Mouse (Mus musculus) MEL (cell line): ENCODE results near the gene Tmem80. TPM values are rescaled to one million over a fixed set of nuclear protein-coding genes. Genes with fewer than 3 reads are reported as not detected.

Experiments
- DNase-seq: peaks from one replicate; pipeline ENCODE4 v3.0.0; 2011; ENCODE audit warnings: low read depth, low spot score
- H3K27ac ChIP-seq: 2 replicates; pipeline ENCODE4 v1.5.1; 2012; ENCODE audit warnings: low read depth, mild to moderate bottlenecking, control low read depth, low read length, moderate library complexity; ENCODE audit not compliant: control insufficient read depth
- H3K27me3 ChIP-seq, 2 experiments: fragments of 150-350 bp in 1 of 2; sonication (generic) in 1 of 2; 2 replicates each; pipeline ENCODE4 v1.6.1; 2012; ENCODE audit warnings: low read length in 2 of 2, mild to moderate bottlenecking in 2 of 2, improper control_type of control experiment in 1 of 2, moderate library complexity in 1 of 2; ENCODE audit not compliant: insufficient read depth in 2 of 2, control insufficient read depth in 1 of 2
- H3K36me3 ChIP-seq, 2 experiments: 2 replicates each; pipeline ENCODE4 v1.6.1; 2012 to 2014; ENCODE audit warnings: low read length in 2 of 2, improper control_type of control experiment in 1 of 2, inconsistent platforms in 1 of 2, mild to moderate bottlenecking in 1 of 2; ENCODE audit not compliant: insufficient read depth in 2 of 2, control insufficient read depth in 1 of 2
- H3K4me1 ChIP-seq, 2 experiments: fragments of 150-350 bp in 1 of 2; sonication (generic) in 1 of 2; 2 replicates each; pipeline ENCODE4 v1.6.1; 2012; ENCODE audit warnings: low read length in 2 of 2, improper control_type of control experiment in 1 of 2, mild to moderate bottlenecking in 1 of 2; ENCODE audit not compliant: insufficient read depth in 2 of 2, control insufficient read depth in 1 of 2
- H3K4me3 ChIP-seq, 2 experiments: fragments of 150-350 bp in 1 of 2; sonication (generic) in 1 of 2; 2 replicates each; pipeline ENCODE4 v1.5.1; 2012; ENCODE audit warnings: low read depth in 2 of 2, low read length in 2 of 2, mild to moderate bottlenecking in 2 of 2, moderate library complexity in 2 of 2, control low read depth in 1 of 2, improper control_type of control experiment in 1 of 2; ENCODE audit not compliant: control insufficient read depth in 1 of 2, insufficient read depth in 1 of 2
- H3K79me2 ChIP-seq: 2 replicates; pipeline ENCODE4 v1.6.1; 2012; ENCODE audit warnings: mild to moderate bottlenecking, low read length, moderate library complexity; ENCODE audit not compliant: control insufficient read depth, poor library complexity, insufficient read depth
- H3K9ac ChIP-seq: 2 replicates; pipeline ENCODE4 v1.6.1; 2012; ENCODE audit warnings: low read depth, mild to moderate bottlenecking, control low read depth, low read length, moderate library complexity; ENCODE audit not compliant: control insufficient read depth, poor library complexity, severe bottlenecking
- H3K9me3 ChIP-seq: fragments of 150-350 bp; sonication (generic); replicated peaks from 2 replicates; pipeline ENCODE4 v1.6.1; 2012; ENCODE audit warnings: mild to moderate bottlenecking, low read length, improper control_type of control experiment, moderate library complexity; ENCODE audit not compliant: insufficient read depth
- CTCF ChIP-seq, 3 experiments: IDR thresholded peaks in 2 of 3; conservative IDR thresholded peaks in 1 of 3; 2 replicates each; pipeline ENCODE4 v1.5.1; 2011 to 2012; ENCODE audit warnings: low read length in 3 of 3, low read depth in 2 of 3, mild to moderate bottlenecking in 2 of 3, improper control_type of control experiment in 1 of 3, inconsistent platforms in 1 of 3, mixed read lengths in 1 of 3, moderate library complexity in 1 of 3; ENCODE audit not compliant: control insufficient read depth in 1 of 3, insufficient read depth in 1 of 3, poor library complexity in 1 of 3, severe bottlenecking in 1 of 3
- ELF1 ChIP-seq: IDR thresholded peaks from 2 replicates; pipeline ENCODE4 v1.6.1; 2014; ENCODE audit warnings: low read depth, mild to moderate bottlenecking, inconsistent platforms, low read length, improper control_type of control experiment, moderate library complexity
- ETS1 ChIP-seq: IDR thresholded peaks from 2 replicates; pipeline ENCODE4 v1.6.1; 2012; ENCODE audit warnings: low read depth, mild to moderate bottlenecking, inconsistent platforms, low read length, improper control_type of control experiment, moderate library complexity
- HCFC1 ChIP-seq: IDR thresholded peaks from 2 replicates; pipeline ENCODE4 v1.6.1; 2012; ENCODE audit warnings: low read depth, mild to moderate bottlenecking, inconsistent platforms, low read length, improper control_type of control experiment, moderate library complexity
- KAT2A ChIP-seq: conservative IDR thresholded peaks from 2 replicates; pipeline ENCODE4 v1.6.1; 2012; ENCODE audit warnings: low read depth, low read length, improper control_type of control experiment, inconsistent platforms
- MAFK ChIP-seq: IDR thresholded peaks from 2 replicates; pipeline ENCODE4 v1.6.1; 2011; ENCODE audit warnings: low read depth, mild to moderate bottlenecking, low read length, improper control_type of control experiment, borderline replicate concordance
- MAZ ChIP-seq: IDR thresholded peaks from 2 replicates; pipeline ENCODE4 v1.6.1; 2012; ENCODE audit warnings: low read depth, mild to moderate bottlenecking, inconsistent platforms, low read length, improper control_type of control experiment
- MEF2A ChIP-seq: IDR thresholded peaks from 2 replicates; pipeline ENCODE4 v1.6.1; 2014; ENCODE audit warnings: low read depth, mild to moderate bottlenecking, inconsistent platforms, low read length, improper control_type of control experiment; ENCODE audit not compliant: poor library complexity, insufficient replicate concordance, severe bottlenecking; ENCODE audit errors: extremely low read depth
- MYC ChIP-seq: IDR thresholded peaks from 2 replicates; pipeline ENCODE4 v1.6.1; 2011; ENCODE audit warnings: low read depth, mild to moderate bottlenecking, low read length, improper control_type of control experiment, moderate library complexity
- NELFE ChIP-seq: IDR thresholded peaks from 2 replicates; pipeline ENCODE4 v1.6.1; 2011; ENCODE audit warnings: low read depth, low read length, improper control_type of control experiment
- POLR2A ChIP-seq, 2 experiments: IDR thresholded peaks; 2 replicates each; pipeline ENCODE4 v1.6.1; 2011 to 2012; ENCODE audit warnings: low read length in 2 of 2, mild to moderate bottlenecking in 2 of 2, control low read depth in 1 of 2, improper control_type of control experiment in 1 of 2, low read depth in 1 of 2, moderate library complexity in 1 of 2; ENCODE audit not compliant: control insufficient read depth in 1 of 2, insufficient read depth in 1 of 2, poor library complexity in 1 of 2
- POLR2AphosphoS5 ChIP-seq: IDR thresholded peaks from 2 replicates; pipeline ENCODE4 v1.6.1; 2012; ENCODE audit warnings: low read depth, borderline replicate concordance, mild to moderate bottlenecking, inconsistent platforms, low read length, moderate library complexity, mixed read lengths
- RAD21 ChIP-seq: IDR thresholded peaks from 2 replicates; pipeline ENCODE4 v1.6.1; 2011; ENCODE audit warnings: mild to moderate bottlenecking, low read depth, low read length, improper control_type of control experiment
- SIN3A ChIP-seq: IDR thresholded peaks from 2 replicates; pipeline ENCODE4 v1.6.1; 2012; ENCODE audit warnings: low read length, improper control_type of control experiment, inconsistent platforms
- SMC3 ChIP-seq: IDR thresholded peaks from 2 replicates; pipeline ENCODE4 v1.6.1; 2011; ENCODE audit warnings: low read depth, low read length, improper control_type of control experiment
- TAL1 ChIP-seq: IDR thresholded peaks from 2 replicates; pipeline ENCODE4 v1.6.1; 2012; ENCODE audit warnings: mild to moderate bottlenecking, inconsistent platforms, low read length, moderate library complexity, mixed read lengths
- TCF12 ChIP-seq: IDR thresholded peaks from 2 replicates; pipeline ENCODE4 v1.6.1; 2014; ENCODE audit warnings: low read depth, mild to moderate bottlenecking, inconsistent platforms, low read length, improper control_type of control experiment, moderate library complexity
- UBTF ChIP-seq: IDR thresholded peaks from 2 replicates; pipeline ENCODE4 v1.6.1; 2012; ENCODE audit warnings: low read depth, mild to moderate bottlenecking, inconsistent platforms, low read length, improper control_type of control experiment, moderate library complexity, borderline replicate concordance; ENCODE audit not compliant: insufficient read depth
- USF1 ChIP-seq: IDR thresholded peaks from 2 replicates; pipeline ENCODE4 v1.6.1; 2014; ENCODE audit warnings: low read depth, mild to moderate bottlenecking, inconsistent platforms, low read length, improper control_type of control experiment, moderate library complexity
- ZC3H11A ChIP-seq: IDR thresholded peaks from 2 replicates; pipeline ENCODE4 v1.6.1; 2012; ENCODE audit warnings: low read depth, mild to moderate bottlenecking, inconsistent platforms, low read length, improper control_type of control experiment
- ZKSCAN1 ChIP-seq: IDR thresholded peaks from 2 replicates; pipeline ENCODE4 v1.6.1; 2012; ENCODE audit warnings: low read depth, mild to moderate bottlenecking, inconsistent platforms, low read length, improper control_type of control experiment, moderate library complexity
- polyA plus RNA-seq, 2 experiments: library from polyadenylated mRNA; stranded (reverse) in 1 of 2; unstranded in 1 of 2; fragments of >175 nt in 1 of 2; fragments of >200 nt in 1 of 2; gene quantifications; 2 replicates each; pipeline versions ENCODE4 v1.2.1 to v1.2.4; 2012; ENCODE audit warnings: low replicate concordance in 2 of 2, low read depth in 1 of 2; ENCODE audit not compliant: insufficient read length in 2 of 2, insufficient read depth in 1 of 2, missing spikeins in 1 of 2
- total RNA-seq: library from RNA; depleted of rRNA; stranded (reverse); fragments of 300-350 nt; gene quantifications from 2 replicates; pipeline ENCODE4 v1.2.3, GENCODE M21; 2012

Tmem80 gene
- total and polyA plus RNA-seq, 3 experiments, result 12.3 to 27.7 TPM; not detected in 1

DNA sequence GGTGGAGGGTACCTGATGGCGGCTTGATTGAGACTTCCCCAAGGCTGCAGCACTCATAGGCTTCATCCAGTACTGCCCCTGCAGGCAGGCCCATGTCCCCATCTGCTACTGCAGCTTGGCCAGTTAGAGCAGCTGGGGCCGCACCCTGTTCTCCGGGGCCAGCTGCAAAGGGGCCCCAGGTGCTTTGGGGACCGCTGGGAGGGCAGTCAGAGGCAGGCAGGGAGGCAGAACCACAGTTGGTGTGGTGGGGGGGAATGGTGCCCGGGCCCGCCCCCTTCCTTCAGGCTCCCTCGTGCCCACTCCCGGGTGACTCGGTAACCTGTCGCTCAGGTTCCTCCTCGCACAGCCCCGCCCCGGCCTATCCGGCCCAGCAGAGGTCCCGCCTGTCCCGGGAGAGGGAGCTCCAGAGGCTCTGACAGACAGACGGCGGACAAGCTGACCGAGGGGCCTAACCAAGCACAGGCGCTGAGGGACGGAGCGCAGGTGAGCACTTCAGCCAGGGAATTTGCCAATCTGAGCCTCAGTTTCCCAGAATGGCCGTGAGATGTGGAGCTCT lies 11.1 kb downstream of the Tmem80 start, which contains the start of gene Eps8l2:
Gene Eps8l2, plus strand, starts transcription at position 305 of the 556 bp plus-strand sequence.
- peaks cover 0 to 4% of the 10 kb centered on the region in 2 experiments; a peak in 2 of 4 replicates for H3K27me3 ChIP-seq
- H3K4me1 ChIP-seq, result no peaks in the 10 kb centered on the region
- TF ChIP-seq MEF2A, result no peak
- no peak for TF ChIP-seq POLR2AphosphoS5
- TF ChIP-seq SIN3A, result no peak
- no peak for TF ChIP-seq MAFK
- no peak for TF ChIP-seq TAL1
- TF ChIP-seq KAT2A, result no peak
- TF ChIP-seq ETS1, result no peak
- no peak for TF ChIP-seq ZC3H11A
- TF ChIP-seq MAZ, result no peak
- TF ChIP-seq ZKSCAN1, result no peak
- no peak for TF ChIP-seq HCFC1
- no peak for TF ChIP-seq UBTF
- no peak for TF ChIP-seq TCF12
- DNase-seq, result no peak
- H3K27ac ChIP-seq, result no peak within 1 kb of the TSS
- H3K9me3 ChIP-seq, result no peaks in the 10 kb centered on the region
- no peaks in the 10 kb centered on the region for H3K79me2 ChIP-seq
- no peak within 1 kb of the TSS for H3K9ac ChIP-seq
- H3K4me3 ChIP-seq, result no peak within 1 kb of the TSS
- H3K36me3 ChIP-seq, result no peaks in the 10 kb centered on the region

DNA sequence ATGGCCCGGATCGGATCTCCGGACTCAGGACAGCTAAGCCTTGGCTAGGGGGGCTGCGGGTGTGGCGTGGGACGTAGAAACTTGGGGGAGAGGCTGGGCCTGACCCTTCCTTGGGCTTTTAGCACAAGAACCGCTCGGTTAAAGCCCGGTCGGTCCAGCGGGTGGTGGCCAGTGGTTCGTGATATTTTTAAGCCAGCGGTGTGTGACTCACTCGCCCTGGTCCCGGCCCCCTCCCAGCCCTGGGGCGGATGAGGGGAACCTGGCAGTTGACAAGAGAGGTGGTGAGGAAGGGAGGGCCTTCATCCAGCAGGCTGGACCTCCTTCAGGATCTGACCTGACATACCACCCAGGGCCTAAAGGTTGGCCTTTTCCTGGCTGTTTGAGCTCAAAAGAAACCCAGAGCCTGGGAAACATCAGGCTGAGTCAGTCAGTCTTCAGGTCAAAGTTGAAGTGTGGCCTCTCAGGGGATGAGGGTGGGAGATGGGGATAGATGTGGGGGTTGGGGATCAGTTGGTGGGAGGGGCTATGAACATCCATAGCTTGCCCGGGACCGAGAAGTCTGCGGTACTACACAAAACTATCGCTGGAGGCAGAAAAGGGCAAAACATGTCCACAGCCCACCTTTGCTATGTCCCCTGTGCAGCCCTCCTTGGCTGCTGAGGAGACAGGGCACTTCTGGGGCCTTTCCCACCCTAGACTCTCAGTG lies 11.8 kb downstream of the Tmem80 start:
- TF ChIP-seq ELF1, result no peak
- TF ChIP-seq ZKSCAN1, result no peak
- TF ChIP-seq TCF12, result no peak
- no peak for TF ChIP-seq USF1
- no peak for TF ChIP-seq MYC
- TF ChIP-seq CTCF (IDR thresholded peaks at IDR 0.05 in 2 of 3, conservative IDR thresholded peaks at IDR 0.05 in 1 of 3; ENCODE audit: control insufficient read depth in 1 of 3, insufficient read depth in 1 of 3, low read depth in 2 of 3, low read length in 3 of 3, poor library complexity in 1 of 3, severe bottlenecking in 1 of 3), result no peak
- no peak for TF ChIP-seq POLR2A (IDR thresholded peaks at IDR 0.05; ENCODE audit: control insufficient read depth in 1 of 2, insufficient read depth in 1 of 2, low read depth in 1 of 2, low read length in 2 of 2, poor library complexity in 1 of 2)
- TF ChIP-seq ZC3H11A, result no peak
- TF ChIP-seq ETS1, result no peak
- TF ChIP-seq SMC3, result no peak
- TF ChIP-seq RAD21, result no peak
- TF ChIP-seq NELFE, result no peak
- no peaks in the 10 kb centered on the region for H3K36me3 ChIP-seq
- H3K27ac ChIP-seq, result no peak overlapping the region
- H3K27me3 ChIP-seq, result peaks cover 0 to 4% of the 10 kb centered on the region in 2 experiments; a peak in 3 of 4 replicates
- H3K9me3 ChIP-seq, result no peaks in the 10 kb centered on the region
- DNase-seq, result no peak
- no peak overlapping the region for H3K4me3 ChIP-seq
- no peak overlapping the region for H3K9ac ChIP-seq
- no peaks in the 10 kb centered on the region for H3K79me2 ChIP-seq
- H3K4me1 ChIP-seq, result no peaks in the 10 kb centered on the region
